Mouse (Mus musculus): Measurements from ENCODE around the gene Thbs1.

Thbs1 gene

DNA sequence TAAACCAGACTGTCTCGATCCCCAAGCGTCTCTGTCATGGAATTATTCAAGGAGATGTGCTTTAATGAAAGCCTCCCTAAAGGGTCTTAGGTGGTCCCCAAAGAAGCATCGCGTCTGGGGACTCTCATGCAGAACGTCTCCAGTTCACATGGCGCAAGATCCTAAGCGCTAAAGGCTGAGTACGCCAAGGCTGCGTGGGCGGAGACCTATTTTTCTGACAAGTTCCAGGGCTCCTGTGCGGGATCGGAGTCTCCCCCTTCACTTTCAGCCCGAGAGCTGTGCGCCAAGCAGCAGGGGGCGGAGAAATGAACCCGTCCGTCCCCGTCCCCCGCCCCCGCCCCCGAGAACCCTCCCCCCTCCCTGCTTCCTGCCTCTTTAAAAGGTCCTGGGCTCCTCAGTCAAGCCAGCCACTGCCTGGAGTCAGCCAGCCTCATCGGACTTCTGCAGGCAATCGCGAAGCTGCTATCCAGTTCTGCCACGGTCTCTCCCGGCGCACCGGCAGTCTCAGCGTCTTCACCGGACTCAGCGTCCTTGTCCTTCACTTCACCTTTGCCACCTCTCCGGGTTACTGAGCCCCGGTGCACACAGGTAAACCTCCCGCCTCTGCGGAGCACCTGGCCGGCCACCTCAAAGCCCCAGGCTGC is at the start of gene Thbs1:
TSS of gene Thbs1 (plus strand) at position 389 of the 644 bp plus-strand sequence.
- DNase-seq: peak; percentile 90

DNA sequence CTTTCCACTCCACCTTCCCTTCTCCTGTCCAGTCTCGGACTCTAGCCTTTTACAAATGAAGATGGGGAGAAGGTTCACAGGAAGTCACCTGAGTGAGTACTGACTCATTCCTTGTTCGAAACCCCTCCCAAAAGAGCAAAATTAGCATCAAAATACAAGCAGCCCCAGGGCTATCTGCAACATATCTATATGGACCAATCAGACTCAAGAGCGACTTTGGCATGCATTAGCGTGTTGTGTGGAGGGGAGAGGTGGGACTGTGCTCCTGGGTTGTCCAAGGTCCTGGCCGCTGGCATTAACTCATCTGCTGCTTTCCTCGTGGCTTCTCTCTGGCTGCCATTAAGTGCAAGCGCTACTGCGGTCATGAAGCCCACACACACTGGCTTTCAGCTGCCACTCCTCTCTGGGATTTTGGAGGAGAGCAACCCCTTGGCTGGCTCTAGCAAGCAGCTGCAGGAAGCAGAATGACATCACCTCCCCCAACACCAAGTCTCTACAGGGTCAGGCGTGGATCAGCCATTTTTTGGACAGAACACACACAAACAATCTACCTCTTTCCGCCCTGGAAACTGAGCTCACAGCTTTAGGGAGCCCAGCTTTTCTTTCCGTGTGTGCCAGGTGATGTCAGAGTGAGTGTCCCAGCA is 47.4 kb upstream of the Thbs1 start:
- peak; percentile 65 for DNase-seq

DNA sequence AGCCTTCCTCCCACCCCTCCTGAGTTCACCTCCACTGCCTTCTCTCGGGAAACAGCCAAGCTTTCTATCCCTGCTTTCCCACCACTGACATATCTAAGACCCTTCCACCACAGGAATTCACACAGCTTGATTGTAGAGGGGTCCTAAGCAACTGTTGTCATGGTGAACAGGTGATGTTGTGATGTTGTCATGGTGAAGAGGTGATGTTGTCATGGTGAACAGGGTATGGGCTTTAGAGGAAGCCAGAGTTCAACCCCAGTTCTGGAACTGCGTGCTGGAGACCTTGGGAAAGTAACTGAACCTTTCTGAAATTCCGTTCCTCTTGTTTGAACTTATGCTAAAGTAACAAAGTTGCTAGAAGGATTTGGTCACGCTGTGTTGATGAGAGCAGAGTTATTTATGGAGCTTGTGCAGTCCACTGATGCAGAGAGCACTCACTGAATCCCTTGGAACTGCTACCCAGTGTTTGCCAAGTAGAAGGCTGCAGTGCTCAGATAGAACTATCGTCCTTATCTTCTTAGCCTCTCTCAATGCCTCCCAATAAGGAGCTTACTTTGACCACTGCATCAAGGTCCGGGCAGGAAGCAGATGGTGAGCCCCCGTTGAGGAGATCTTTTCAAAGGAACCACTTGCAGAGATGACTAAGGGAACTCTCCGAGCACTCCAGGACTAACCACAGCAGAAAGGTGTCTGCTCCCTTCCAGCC is 45.5 kb upstream of the Thbs1 start:
- no peak for DNase-seq

DNA sequence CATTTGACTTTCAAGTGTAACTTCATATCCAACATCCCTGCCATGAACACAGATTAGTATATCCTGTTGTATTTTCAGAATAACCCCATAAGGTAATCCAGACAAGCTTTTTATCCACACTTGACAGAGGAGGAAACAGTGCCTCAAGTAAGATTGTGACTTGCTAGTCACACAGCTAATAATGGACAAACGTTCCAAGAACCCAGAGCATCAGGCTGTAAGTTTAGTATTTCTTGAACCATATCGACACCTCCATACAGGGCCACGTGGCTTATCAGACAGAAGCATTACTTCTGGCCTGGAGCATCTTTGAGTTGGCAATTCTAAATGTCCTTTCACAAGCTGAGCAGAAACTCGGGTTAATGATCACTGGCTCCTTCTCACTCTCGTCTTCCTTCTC is 41.7 kb upstream of the Thbs1 start:
- no peak for DNase-seq

DNA sequence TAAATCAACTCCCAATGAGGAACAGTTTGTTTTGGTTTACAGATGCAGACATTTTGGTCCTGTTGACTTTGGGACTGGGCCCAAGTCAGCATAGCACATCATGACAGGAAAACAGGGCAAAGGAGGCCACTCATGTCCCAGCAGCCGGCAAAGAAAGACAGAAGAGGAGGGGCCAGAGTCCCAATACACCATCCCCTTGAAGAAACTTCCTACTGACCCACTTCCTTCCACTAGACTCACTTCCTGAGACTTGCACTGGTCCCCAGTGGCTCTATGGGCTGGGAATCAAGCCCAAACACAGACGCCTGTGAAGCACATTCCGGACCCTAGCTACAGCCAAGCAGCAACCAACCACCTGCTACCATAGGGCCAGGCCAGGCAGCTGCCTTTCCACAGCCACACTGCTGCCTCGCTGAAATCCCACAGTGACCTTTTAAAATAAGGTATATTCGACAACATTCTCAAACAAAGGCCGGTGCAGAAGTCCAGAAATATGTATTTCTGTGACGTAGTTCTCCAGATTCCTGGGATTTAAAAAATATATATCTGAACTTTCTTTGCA is 38.8 kb upstream of the Thbs1 start:
- DNase-seq: no peak

DNA sequence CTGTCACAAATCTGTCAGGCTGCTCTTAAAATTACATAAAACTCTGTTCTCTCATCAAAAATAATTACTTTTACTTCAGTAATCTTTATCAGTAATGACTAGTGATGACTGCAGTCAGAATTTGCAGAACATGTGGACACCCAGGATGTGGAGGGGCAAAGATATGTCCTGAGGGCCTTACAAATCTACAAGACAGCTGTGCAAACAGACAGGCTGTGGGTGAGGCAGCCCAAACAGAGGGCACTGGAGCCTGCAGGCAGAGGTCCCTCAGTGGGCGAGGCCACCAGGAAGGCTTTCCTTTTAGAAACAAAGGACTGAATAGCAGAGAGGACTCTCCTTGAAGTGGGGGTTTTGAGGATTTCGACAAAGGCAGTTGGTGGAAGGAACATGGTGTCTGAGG is 37.6 kb upstream of the Thbs1 start:
- no peak for DNase-seq

DNA sequence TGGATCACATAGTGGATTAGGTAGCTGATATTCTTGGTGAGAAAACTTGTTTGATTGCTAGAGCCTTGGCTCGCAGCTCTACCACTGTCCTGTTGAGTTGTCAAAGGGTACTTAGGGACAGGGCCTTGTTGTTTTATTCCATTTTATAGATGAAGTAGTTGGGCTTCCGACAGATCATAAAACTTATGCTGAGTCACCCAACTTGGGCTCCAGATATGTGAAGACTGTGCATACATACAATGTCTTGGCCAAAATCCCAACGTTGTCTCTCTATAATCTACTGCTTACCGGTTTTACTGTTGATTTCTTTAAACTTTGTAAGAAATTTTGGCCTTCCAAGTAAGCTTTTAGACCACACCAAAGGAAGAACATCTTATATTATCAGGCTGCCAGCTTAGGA is 36.5 kb upstream of the Thbs1 start:
- no peak for DNase-seq

DNA sequence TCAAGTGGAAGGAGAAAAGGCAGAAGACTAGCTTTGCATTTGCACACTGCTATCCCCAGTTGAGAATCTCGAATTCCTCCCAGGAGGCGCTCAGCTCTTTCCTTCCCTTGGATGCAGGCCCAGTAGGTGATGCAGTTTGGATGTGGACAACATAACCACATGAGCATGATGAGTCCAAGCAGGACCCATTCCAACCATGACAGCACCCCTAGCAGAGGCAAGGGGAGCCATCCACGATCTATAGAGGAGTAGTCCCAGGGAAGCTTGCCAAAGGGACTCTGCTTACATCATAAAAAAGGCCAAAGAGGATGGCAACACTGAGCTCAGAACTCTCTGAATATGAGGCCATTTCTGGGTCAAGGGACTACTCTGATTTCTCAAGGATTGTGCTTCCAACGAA is 32.5 kb upstream of the Thbs1 start:
- peak; percentile 6 for DNase-seq

DNA sequence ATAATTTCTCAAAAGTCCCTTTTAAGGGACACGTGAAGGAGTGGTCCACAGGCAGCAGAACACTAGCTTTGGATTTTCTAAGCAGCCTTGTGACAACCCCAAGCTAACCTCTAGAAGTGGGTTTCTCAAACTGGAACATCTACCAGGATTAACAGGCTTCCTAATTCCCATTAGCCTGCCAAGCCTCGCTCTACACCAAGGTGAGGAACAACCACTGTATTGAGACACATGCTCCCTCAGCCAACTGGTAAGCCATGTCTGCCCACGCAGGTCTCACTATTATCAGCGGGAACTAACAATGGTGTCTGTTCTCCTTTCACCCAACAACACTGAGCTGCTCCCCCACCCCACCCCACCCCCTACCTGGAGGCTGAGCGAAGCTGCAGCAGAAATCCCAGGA is 30.1 kb upstream of the Thbs1 start:
- DNase-seq: no peak

DNA sequence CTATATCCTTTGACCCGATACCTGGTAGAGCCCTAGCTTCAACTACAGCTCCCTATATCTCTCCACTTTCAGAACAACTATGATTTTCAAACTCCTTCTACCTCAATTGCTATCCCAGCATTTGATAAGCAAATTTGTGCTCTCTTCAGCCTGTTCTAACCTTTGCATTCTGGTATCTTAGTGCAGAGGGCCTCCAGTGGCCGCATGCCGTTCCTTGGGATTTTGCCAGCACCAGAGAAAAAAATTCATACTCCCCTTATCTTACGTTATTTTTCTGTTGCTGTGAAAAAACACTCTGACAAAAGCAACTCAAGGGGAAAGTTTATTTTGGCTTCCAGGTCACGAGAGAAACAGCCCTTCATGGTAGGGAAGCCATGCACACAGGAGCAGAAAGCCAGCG is 28.0 kb upstream of the Thbs1 start:
- peak; percentile 10 for DNase-seq

DNA sequence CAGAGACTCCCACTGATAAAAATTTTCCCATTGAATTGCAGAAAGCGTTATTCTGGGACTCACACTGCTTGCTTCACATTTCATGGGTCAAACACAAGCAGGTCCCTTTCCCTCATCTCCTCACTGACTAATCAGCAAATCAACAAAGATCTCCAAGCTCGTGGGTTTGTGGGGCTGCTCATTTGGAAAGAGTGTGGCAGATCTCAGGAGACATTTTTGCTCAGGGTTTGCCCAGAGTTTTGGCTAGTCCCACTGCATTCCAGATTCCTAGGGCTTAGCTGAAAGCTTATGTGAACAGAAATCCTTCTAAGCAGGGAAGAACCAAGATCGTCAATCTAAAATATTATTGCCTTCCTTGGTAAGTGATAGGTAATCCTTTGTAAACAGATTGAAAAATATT is 27.0 kb upstream of the Thbs1 start:
- DNase-seq: no peak

DNA sequence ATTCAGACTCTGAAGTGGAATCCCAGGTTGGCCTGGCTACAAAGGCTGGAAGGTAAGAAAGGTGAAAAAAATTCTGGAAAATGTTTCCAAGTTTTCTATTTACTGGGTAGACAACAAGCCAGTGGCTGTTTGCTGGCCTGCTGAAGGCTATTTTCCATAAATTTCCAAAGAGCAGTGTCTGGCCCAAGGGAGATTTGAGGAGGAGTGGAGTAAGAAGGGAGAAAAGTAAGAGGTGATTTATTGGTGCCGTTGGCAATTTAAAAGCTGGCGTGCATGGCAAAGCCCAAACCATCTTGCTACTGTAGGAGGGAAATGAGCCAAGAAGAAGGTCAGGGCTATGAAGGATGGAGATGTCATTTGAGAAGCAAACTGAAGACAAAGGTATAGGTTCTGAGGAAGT is 26.0 kb upstream of the Thbs1 start:
- DNase-seq: no peak

DNA sequence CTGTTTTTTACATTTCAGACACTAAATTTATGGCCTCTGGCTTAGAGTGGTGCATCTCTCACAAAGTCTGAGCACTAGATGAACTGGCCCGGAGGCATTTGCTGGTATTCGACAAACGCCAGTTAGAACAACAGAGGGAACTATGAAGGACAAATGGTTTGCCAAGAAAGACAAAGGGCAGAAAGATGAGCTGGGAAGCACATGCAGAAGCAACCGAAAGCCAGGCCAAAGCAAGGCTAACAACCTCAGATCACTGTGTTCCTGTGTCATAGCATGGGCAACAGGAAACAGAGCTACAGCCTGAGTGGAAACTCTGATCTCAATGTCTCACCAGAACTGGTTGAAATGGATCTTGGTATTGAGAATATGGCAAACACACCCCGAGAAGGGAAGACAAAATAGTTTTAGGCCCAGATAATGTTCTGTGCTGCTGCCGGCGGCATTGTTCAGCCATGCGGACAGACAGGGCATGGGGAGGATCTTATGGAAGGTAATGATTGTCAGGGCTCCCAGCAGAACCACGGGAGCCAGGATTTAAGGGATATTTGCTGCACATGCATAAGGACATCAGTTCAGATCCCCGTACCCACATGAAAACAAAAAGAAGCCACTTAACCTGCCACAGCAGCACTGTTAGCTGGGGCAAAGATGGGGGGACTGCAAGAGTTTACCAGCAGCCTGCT is 24.5 kb upstream of the Thbs1 start:
- no peak for DNase-seq

DNA sequence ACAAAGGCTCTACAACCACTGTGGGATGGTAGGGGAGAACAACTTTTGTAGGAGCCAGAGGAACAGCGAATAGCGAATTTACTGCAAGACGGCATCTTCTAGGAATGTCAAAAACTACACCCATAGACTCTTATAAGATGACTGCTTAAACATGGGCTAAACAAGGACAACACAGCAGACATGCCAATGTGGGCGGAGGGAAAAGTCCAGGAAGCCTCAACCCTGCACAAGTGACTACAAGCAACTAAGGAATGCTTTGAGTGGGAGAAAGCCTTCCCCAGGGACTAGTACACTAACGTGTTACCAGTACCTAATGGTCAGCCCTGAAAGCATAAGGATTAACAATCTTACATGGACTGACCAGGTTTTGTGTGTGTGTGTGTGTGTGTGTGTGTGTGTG is 20.4 kb upstream of the Thbs1 start:
- DNase-seq: peak; percentile 29

DNA sequence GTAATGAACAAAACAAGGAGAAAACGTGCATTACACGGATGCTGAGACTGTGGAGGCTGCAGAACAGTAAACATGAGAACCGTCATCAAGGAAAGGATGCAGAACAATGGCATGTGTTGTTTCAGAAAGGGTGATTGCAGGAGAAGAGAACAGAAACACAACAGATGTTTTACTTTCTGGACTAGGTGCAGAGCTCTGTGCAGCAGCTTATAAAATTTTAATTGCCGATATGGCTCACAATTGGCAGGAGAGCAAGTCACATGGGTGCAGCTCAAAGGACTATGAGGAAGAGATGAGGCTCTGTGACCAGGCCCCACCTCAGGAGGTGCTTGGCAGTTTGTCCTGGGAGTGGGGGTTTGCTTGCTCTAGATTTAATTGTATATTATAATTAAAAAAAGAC is 12.6 kb upstream of the Thbs1 start:
- DNase-seq: no peak

DNA sequence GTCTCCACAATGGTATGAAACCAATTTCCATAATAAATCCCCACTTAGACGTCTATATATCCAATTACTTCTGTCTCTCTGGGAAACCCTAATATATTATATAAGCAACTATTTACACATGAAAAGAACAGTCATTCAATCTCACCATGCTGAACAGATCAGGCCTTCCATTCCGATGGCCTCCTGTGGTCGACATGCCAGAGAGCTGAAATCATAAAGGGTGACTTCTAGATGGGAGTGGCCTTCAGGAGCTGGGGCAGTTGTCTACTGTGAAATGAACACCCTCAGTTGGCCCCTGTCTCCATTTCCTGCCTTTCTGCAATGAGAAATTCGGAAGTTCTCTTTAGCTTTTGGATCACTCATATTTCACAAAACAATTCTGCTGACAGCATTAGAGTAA is 9.5 kb upstream of the Thbs1 start:
- no peak for DNase-seq

DNA sequence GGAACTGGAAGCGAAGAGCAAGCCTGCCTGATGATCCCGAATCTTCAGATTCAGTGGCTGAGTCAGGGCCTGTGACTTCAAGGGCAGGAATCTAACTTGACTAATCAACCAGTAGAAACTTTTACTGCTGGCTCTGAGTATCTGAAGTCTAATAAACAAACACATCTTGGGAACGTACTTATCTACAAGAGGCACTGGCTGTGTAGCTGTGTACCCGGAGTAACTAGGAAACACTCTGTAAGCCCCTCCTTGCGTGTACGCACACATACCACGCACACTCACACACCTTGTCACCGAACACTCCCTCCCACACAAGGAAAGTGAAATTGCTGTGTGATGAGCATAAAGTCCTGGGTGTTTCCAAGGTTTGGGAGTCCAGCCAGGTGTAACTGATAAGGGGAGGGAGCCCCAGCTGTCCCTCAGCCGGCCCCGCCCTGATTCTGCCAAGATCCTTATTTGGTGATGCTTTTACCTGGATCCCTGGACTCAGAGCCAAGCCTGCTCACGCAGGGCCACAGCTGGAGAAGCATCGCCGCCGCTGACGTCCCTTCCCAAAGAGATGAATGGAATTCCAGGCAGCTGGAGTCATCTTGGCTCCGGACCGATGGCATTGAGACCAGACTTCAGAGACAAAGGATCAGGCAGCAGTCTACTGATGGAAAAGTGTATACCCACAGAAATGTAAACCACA is 1.3 kb upstream of the Thbs1 start:
- peak; percentile 75 for DNase-seq

DNA sequence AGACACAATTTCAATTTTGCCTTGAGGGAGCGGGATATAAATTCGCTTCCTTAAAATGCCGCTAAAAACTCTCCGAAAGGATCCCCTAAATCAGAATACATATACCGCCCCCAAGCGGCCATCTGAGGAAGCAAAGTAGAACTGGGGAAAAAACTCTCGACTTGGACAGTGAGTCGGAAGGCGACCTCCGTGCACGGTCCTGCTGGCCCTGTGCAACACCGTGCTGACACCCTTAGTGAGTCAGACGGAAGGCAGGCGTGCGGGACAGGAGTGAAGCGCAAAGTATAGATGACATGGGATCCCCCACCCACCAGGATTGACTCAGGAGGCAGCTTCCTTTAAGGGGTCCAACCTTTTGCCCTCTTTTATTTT is 574 bp upstream of the Thbs1 start:
- DNase-seq: peak; percentile 94

DNA sequence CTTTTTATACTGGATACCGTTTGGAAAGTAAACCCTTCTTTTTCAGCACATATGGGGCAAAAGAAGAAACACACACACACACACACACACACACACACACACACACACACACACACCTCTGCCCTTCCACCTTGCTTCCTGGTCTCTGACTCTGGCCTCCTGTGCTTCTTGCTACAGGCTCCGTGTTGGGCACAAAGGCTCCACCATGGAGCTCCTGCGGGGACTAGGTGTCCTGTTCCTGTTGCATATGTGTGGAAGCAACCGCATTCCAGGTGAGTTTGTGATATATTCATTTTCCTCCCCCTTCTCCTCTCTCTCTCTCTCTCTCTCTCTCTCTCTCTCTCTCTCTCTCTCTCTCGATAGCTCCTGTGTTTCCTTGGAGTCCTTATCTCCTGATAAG is 762 bp downstream of the Thbs1 start:
- DNase-seq: no peak

DNA sequence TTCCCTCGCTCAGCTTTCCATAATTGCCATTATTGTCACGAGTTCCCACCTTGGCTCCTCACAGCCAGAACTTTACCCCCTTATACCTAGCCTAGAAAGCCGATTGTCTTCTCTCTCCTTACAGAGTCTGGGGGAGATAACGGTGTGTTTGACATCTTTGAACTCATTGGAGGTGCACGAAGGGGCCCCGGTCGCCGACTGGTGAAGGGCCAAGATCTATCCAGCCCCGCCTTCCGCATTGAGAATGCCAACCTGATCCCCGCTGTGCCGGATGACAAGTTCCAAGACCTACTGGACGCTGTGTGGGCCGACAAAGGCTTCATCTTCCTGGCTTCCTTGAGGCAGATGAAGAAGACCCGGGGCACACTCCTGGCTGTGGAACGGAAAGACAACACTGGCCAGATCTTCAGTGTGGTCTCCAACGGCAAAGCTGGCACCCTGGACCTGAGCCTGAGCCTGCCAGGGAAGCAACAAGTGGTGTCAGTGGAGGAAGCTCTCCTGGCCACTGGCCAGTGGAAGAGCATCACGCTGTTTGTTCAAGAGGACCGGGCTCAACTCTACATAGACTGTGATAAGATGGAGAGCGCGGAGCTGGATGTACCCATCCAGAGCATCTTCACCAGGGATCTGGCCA is 1.3 kb downstream of the Thbs1 start:
- peak; percentile 27 for DNase-seq

DNA sequence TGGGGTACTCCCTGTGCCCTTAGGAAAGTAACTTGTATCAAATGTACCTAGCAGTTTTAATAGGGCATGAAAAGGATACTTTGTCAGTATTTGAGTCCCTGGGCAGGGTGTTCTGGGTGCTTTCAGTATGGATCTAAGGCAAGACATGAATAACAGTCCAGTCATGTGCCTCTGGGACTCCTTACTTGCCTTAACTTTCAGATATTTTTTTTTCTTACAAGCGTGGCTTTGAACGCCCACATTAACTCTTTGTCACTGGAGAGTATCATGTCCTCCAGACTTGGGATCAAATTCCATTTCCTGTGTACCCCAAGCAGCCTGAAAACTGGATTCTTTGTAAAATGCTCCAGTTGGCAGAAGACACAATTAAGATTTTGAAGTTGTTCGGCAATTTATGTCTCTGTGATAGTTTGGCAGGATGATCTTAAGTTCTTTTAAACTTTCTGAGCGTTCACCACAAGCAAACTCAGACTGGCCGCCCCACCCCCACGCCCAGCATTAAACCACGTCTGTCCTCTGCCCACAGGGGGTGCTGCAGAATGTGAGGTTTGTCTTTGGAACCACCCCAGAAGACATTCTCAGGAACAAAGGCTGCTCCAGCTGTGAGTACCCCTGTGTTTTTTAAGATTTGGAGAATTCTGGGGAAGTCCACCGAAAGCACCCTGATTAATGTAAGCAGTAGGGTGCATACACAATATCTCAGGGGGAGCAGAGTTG is 2.3 kb downstream of the Thbs1 start:
- peak; percentile 84 for DNase-seq

DNA sequence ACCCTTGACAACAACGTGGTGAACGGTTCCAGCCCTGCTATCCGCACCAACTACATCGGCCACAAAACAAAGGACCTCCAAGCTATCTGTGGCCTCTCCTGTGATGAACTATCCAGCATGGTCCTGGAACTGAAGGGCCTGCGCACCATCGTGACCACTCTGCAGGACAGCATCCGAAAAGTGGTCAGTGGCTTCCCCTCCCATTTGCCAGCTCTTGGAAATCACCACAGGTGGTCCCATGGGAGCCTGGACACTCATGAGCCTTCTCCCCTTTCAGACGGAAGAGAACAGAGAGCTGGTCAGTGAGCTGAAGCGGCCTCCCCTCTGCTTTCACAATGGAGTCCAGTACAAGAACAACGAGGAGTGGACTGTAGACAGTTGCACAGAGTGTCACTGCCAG is 3.0 kb downstream of the Thbs1 start:
- no peak for DNase-seq

All from lung, postnatal 10 days (tissue).